Comparison of ENCODE assay signal across 25 mouse cellular contexts in the genomic region with DNA sequence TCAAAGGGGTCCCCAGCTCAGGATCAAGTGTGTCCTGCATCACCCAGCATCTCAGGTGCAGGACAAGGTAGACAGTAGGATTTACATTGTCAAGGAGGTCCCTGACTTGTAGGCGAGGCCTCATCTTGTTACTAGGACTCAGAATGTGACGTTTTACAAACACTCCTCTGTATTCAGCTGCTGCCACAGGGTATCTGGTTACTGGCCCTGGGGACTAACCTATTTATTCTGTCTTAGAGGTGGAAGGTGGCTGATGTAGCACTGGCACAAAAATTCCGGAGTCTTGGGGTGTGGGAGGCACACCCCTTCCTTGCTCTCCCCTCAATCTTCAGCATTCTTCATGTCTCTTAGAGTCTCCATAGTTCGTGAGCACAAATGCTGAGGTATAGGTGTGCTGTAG. TPM values are rescaled to one million over a fixed set of nuclear protein-coding genes. Genes with fewer than 3 reads are reported as not detected.
A peak's percentile ranks its signal among the peaks of the same experiment; 100 is the strongest.
DNase-seq lines count a peak whose midpoint lies in the region; ATAC-seq and TF ChIP-seq lines count a peak whose summit lies in the region.
"Had no signal": no experiment of that assay in that cellular context is flagged by ENCODE, and none has a peak within 500 bp of the region (broad histone marks: within the 10 kb centered on the region; RNA-seq: fewer than 3 reads in every experiment).

No protein-coding gene starts in this region.

- no peak for TF ChIP-seq POLR2A in heart, adult 2 months (IDR thresholded peaks at IDR 0.05; ENCODE audit: insufficient read depth, low read depth, low read length)
- no peak for TF ChIP-seq POLR2A in limb, embryonic 14.5 days (IDR thresholded peaks at IDR 0.05; ENCODE audit: borderline replicate concordance, extremely low read depth, insufficient read depth, insufficient read length)

- DNase-seq in heart, adult 2 months: no peak
- no peak for DNase-seq in heart, postnatal 36 days
- DNase-seq in limb, embryonic 14.5 days (ENCODE audit: low spot score): no peak
- DNase-seq in hindbrain, embryonic 14.5 days (ENCODE audit: low spot score): no peak
- no peak for DNase-seq in hindbrain, postnatal 0 days (ENCODE audit: low spot score)
- DNase-seq: adrenal gland, adult 8-10 months; adrenal gland, postnatal 36 days; cerebellum, adult 11 months; cerebellum, adult 2 months; cerebellum, adult 9-11 months; cerebellum, postnatal 25 days; gastrocnemius, postnatal 25 days; heart, adult 18-20 months; heart, postnatal 14 days had no signal

- no peak overlapping the region for H3K4me3 ChIP-seq in heart, adult 2 months
- H3K4me3 ChIP-seq in brown adipose tissue, adult 24 weeks (ENCODE audit: insufficient read depth, low read depth, low read length): no peak overlapping the region
- no peak overlapping the region for H3K4me3 ChIP-seq in embryonic facial prominence, embryonic 12.5 days
- no peak overlapping the region for H3K4me3 ChIP-seq in limb, embryonic 14.5 days (replicated peaks; ENCODE audit: low read length)
- H3K4me3 ChIP-seq in hindbrain, embryonic 14.5 days (replicated peaks; ENCODE audit: low read length): no peak overlapping the region
- H3K4me3 ChIP-seq in hindbrain, postnatal 0 days (ENCODE audit: low read length): no peak overlapping the region
- H3K4me3 ChIP-seq: erythroblast, embryonic 14.5 days; forebrain, embryonic 12.5 days; forebrain, embryonic 15.5 days; heart, embryonic 10.5 days; heart, embryonic 13.5 days; hindbrain, embryonic 12.5 days had no signal

- no peaks in the 10 kb centered on the region for H3K9me3 ChIP-seq in embryonic facial prominence, embryonic 12.5 days
- H3K9me3 ChIP-seq in limb, embryonic 14.5 days (ENCODE audit: control insufficient read depth, low read length): no peaks in the 10 kb centered on the region
- no peaks in the 10 kb centered on the region for H3K9me3 ChIP-seq in hindbrain, embryonic 14.5 days (ENCODE audit: control insufficient read depth, low read length)
- no peaks in the 10 kb centered on the region for H3K9me3 ChIP-seq in hindbrain, postnatal 0 days (ENCODE audit: low read length)
- H3K9me3 ChIP-seq: forebrain, embryonic 12.5 days; forebrain, embryonic 15.5 days; heart, embryonic 10.5 days; heart, embryonic 13.5 days; hindbrain, embryonic 12.5 days had no signal

- H3K79me2 ChIP-seq in heart, adult 2 months (replicated peaks; ENCODE audit: control insufficient read depth, insufficient read depth, low read length): peaks cover 6% of the 10 kb centered on the region

- ATAC-seq in embryonic facial prominence, embryonic 12.5 days (ENCODE audit: insufficient number of reproducible peaks, insufficient read depth, low FRiP score, low TSS enrichment): no peak
- ATAC-seq in limb, embryonic 14.5 days (ENCODE audit: low FRiP score, low read depth): no peak
- ATAC-seq in hindbrain, embryonic 14.5 days (ENCODE audit: low FRiP score): no peak
- ATAC-seq in hindbrain, postnatal 0 days: no peak
- ATAC-seq: activated CD4-positive, CD25-positive, alpha-beta regulatory T cell, adult 4 months; forebrain, embryonic 15.5 days; hindbrain, embryonic 16.5 days; inflammation-experienced regulatory T-cells, adult 6 months had no signal

- peaks cover under 1% of the 10 kb centered on the region for H3K36me3 ChIP-seq in heart, adult 2 months (ENCODE audit: control insufficient read depth, insufficient read depth, low read length)
- no peaks in the 10 kb centered on the region for H3K36me3 ChIP-seq in embryonic facial prominence, embryonic 12.5 days
- H3K36me3 ChIP-seq in limb, embryonic 14.5 days (ENCODE audit: control insufficient read depth, insufficient read depth, low read length): no peaks in the 10 kb centered on the region
- no peaks in the 10 kb centered on the region for H3K36me3 ChIP-seq in hindbrain, embryonic 14.5 days (replicated peaks; ENCODE audit: control insufficient read depth, insufficient read depth)
- H3K36me3 ChIP-seq in hindbrain, postnatal 0 days (ENCODE audit: insufficient read depth, low read length): no peaks in the 10 kb centered on the region
- H3K36me3 ChIP-seq: forebrain, embryonic 12.5 days; forebrain, embryonic 15.5 days; heart, embryonic 10.5 days; heart, embryonic 13.5 days; hindbrain, embryonic 12.5 days had no signal

- TF ChIP-seq CTCF in heart, adult 2 months (IDR thresholded peaks at IDR 0.05): no peak
- no peak for TF ChIP-seq CTCF in hindbrain, postnatal 0 days (IDR thresholded peaks at IDR 0.05; ENCODE audit: low read depth)

- 54% methylated on average over 4 of the region's 4 CpGs for WGBS in heart, adult 2 months
- 44% methylated on average over 4 of the region's 4 CpGs for WGBS in embryonic facial prominence, embryonic 12.5 days
- 37% methylated on average over 4 of the region's 4 CpGs for WGBS in limb, embryonic 14.5 days
- 73% methylated on average over 4 of the region's 4 CpGs for WGBS in hindbrain, embryonic 14.5 days
- WGBS in hindbrain, postnatal 0 days: 87% methylated on average over 4 of the region's 4 CpGs

- 0 out of 2 replicates have a peak overlapping the region, but pooled peaks have one; percentile 14 for H3K9ac ChIP-seq in heart, adult 2 months (ENCODE audit: low read depth, low read length)
- no peak overlapping the region for H3K9ac ChIP-seq in embryonic facial prominence, embryonic 12.5 days
- no peak overlapping the region for H3K9ac ChIP-seq in limb, embryonic 14.5 days (ENCODE audit: low read depth, low read length, severe bottlenecking)
- no peak overlapping the region for H3K9ac ChIP-seq in hindbrain, embryonic 14.5 days
- H3K9ac ChIP-seq in hindbrain, postnatal 0 days (replicated peaks; ENCODE audit: low read length): no peak overlapping the region
- H3K9ac ChIP-seq: forebrain, embryonic 12.5 days; forebrain, embryonic 15.5 days; heart, embryonic 13.5 days; hindbrain, embryonic 12.5 days had no signal

- H3K27me3 ChIP-seq in heart, adult 2 months (ENCODE audit: control insufficient read depth, insufficient read depth, low read length): no peaks in the 10 kb centered on the region
- no peaks in the 10 kb centered on the region for H3K27me3 ChIP-seq in embryonic facial prominence, embryonic 12.5 days
- H3K27me3 ChIP-seq in limb, embryonic 14.5 days (ENCODE audit: control insufficient read depth, insufficient read depth, low read length): no peaks in the 10 kb centered on the region
- no peaks in the 10 kb centered on the region for H3K27me3 ChIP-seq in hindbrain, embryonic 14.5 days (ENCODE audit: control insufficient read depth, insufficient read depth, low read length)
- H3K27me3 ChIP-seq in hindbrain, postnatal 0 days (ENCODE audit: insufficient read depth, low read length): no peaks in the 10 kb centered on the region
- H3K27me3 ChIP-seq: forebrain, embryonic 12.5 days; forebrain, embryonic 15.5 days; heart, embryonic 13.5 days; hindbrain, embryonic 12.5 days had no signal

- peaks cover 29% of the 10 kb centered on the region for H3K4me1 ChIP-seq in heart, adult 2 months (ENCODE audit: control insufficient read depth, insufficient read depth, low read length)
- H3K4me1 ChIP-seq in brown adipose tissue, adult 24 weeks (ENCODE audit: control insufficient read depth, insufficient read depth, insufficient read length, low read length): peaks cover 62% of the 10 kb centered on the region
- H3K4me1 ChIP-seq in embryonic facial prominence, embryonic 12.5 days: peaks cover 34% of the 10 kb centered on the region
- H3K4me1 ChIP-seq in limb, embryonic 14.5 days (ENCODE audit: control insufficient read depth, insufficient read depth, low read length): peaks cover 14% of the 10 kb centered on the region
- H3K4me1 ChIP-seq in hindbrain, embryonic 14.5 days (replicated peaks; ENCODE audit: control insufficient read depth, insufficient read depth, low read length): peaks cover 12% of the 10 kb centered on the region; the same call in 1 of the 2 replicates
- H3K4me1 ChIP-seq in hindbrain, postnatal 0 days (ENCODE audit: insufficient read depth, low read length): 0 out of 2 replicates have a peak, but pooled peaks cover 6% of the 10 kb centered on the region
- H3K4me1 ChIP-seq: forebrain, embryonic 15.5 days had no signal

- intact Hi-C loops in heart, adult 2 months (cut with DNase I): no loop called here
- intact Hi-C loops in heart, postnatal 36 days (cut with DNase I): no loop called here

- H3K27ac ChIP-seq in heart, adult 2 months: no peak overlapping the region
- 0 out of 2 replicates have a peak overlapping the region, but pooled peaks have one; percentile 3 for H3K27ac ChIP-seq in brown adipose tissue, adult 24 weeks (replicated peaks; ENCODE audit: low read depth, low read length)
- H3K27ac ChIP-seq in embryonic facial prominence, embryonic 12.5 days: 0 out of 2 replicates have a peak overlapping the region, but pooled peaks have one; percentile 23
- 0 out of 2 replicates have a peak overlapping the region, but pooled peaks have one; percentile 26 for H3K27ac ChIP-seq in limb, embryonic 14.5 days (replicated peaks; ENCODE audit: low read depth, low read length)
- H3K27ac ChIP-seq in hindbrain, embryonic 14.5 days: no peak overlapping the region
- H3K27ac ChIP-seq in hindbrain, postnatal 0 days: no peak overlapping the region
- H3K27ac ChIP-seq: forebrain, embryonic 12.5 days; forebrain, embryonic 15.5 days; heart, embryonic 10.5 days; heart, embryonic 13.5 days; hindbrain, embryonic 12.5 days had no signal

- no peak for TF ChIP-seq EP300 in heart, adult 2 months (IDR thresholded peaks at IDR 0.05; ENCODE audit: insufficient read depth, low read depth, low read length)

- no peak overlapping the region for H3K4me2 ChIP-seq in embryonic facial prominence, embryonic 12.5 days (replicated peaks)
- no peak overlapping the region for H3K4me2 ChIP-seq in limb, embryonic 14.5 days (replicated peaks; ENCODE audit: low read depth, low read length, severe bottlenecking)
- no peak overlapping the region for H3K4me2 ChIP-seq in hindbrain, embryonic 14.5 days (replicated peaks)
- no peak overlapping the region for H3K4me2 ChIP-seq in hindbrain, postnatal 0 days (ENCODE audit: low read depth, low read length)
- H3K4me2 ChIP-seq: forebrain, embryonic 12.5 days; forebrain, embryonic 15.5 days; heart, embryonic 13.5 days; hindbrain, embryonic 12.5 days had no signal

RNA-seq across cellular contexts. Expression of gene Itpkb, which starts 16.8 kb away (rescaled TPM):
- 10 to 100 TPM; 50.0 to 50.7 TPM for total RNA-seq in heart, adult 2 months (2021)
- 21.5 and 29.9 TPM in 2 replicates for polyA plus RNA-seq in heart, adult 2 months (2012; rRNA removed)
- 10 to 100 TPM; 55.1 to 60.7 TPM for total RNA-seq in heart, postnatal 36 days (2021)
- polyA plus RNA-seq in brown adipose tissue, adult 24 weeks (2012; ENCODE audit: insufficient read depth, insufficient read length, missing spikeins): 15.8 and 21.6 TPM in 2 replicates
- 12.8 and 13.3 TPM in 2 replicates for polyA plus RNA-seq in embryonic facial prominence, embryonic 12.5 days (2016; fragmentation: Nextera tagmentation; extraction: Ambion mirVana)
- polyA plus RNA-seq in limb, embryonic 14.5 days (2012; rRNA removed): 16.2 and 17.4 TPM in 2 replicates
- polyA plus RNA-seq in limb, embryonic 14.5 days (2014; fragmentation: Nextera tagmentation; extraction: Ambion mirVana): 8.4 and 10.1 TPM in 2 replicates
- polyA plus RNA-seq in hindbrain, embryonic 14.5 days (2014; fragmentation: Nextera tagmentation; extraction: Ambion mirVana): 2.7 and 3.0 TPM in 2 replicates
- total RNA-seq in hindbrain, postnatal 0 days (2014; rRNA removed): 16.9 and 19.0 TPM in 2 replicates
- 4.1 and 4.8 TPM in 2 replicates for polyA plus RNA-seq in hindbrain, postnatal 0 days (2015; fragmentation: Nextera tagmentation; extraction: Ambion mirVana)

Comparison
In these comparisons a context has a peak if more than half of its experiments do, and no peak if none do; other contexts are left out.
1. H3K27ac ChIP-seq: peak in brown adipose tissue, adult 24 weeks (single experiment), embryonic facial prominence, embryonic 12.5 days (single experiment) and limb, embryonic 14.5 days (single experiment); none in heart, adult 2 months (single experiment), hindbrain, embryonic 14.5 days (single experiment) and hindbrain, postnatal 0 days (single experiment).